Mouse (Mus musculus): ENCODE results near the gene Grm3. TPM values are rescaled to one million over a fixed set of nuclear protein-coding genes. Genes with fewer than 3 reads are reported as not detected.

Grm3 gene
- total and polyA plus RNA-seq, 3 experiments: not detected

DNA sequence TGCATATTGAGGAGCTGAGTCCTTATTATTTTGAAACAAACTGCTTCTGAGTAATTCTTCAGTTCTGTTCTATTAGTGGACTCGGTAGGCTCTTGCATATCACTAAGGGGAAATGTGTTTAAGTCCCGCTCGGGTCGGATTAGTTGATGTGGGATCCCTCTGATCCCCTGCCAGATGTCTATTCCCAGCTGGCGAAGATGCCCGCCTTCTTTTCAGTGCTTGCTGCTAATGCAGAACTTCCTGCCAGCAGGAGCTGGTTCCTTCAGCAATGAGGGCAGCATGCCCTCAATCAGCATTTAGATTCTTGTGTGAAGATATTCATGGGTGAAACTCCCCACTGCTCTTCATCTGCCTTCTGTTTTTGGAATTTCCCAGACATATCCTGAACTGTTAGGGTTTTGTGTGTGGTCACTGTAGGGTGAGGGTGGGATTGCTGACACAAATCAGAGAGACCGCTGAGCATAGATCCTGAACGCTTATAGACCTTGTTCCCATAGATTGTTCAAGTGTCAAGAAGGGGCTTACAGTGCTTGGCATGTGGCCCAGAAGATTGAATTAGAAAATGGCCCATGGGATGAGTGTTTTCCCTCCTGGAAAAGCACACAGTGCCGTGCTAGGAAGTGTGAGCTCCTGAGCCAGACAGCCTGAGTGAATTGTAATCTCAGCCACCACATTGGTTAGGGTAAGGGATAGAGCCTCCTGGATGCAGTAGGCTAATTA, 62.9 kb downstream of the Grm3 start:
- no peak for TF ChIP-seq CHD1 (IDR thresholded peaks at IDR 0.05; ENCODE audit: low read depth, low read length)
- no peak for TF ChIP-seq MAZ (IDR thresholded peaks at IDR 0.05; ENCODE audit: low read depth, low read length)
- no peak for TF ChIP-seq POLR2A (IDR thresholded peaks at IDR 0.05; ENCODE audit: low read depth, low read length)
- TF ChIP-seq UBTF (IDR thresholded peaks at IDR 0.05; ENCODE audit: low read depth, low read length): no peak
- no peak for TF ChIP-seq ETS1 (conservative IDR thresholded peaks at IDR 0.05; ENCODE audit: low read depth, low read length)
- TF ChIP-seq MXI1 (IDR thresholded peaks at IDR 0.05; ENCODE audit: low read depth, low read length): no peak
- TF ChIP-seq ZC3H11A (IDR thresholded peaks at IDR 0.05; ENCODE audit: low read depth, low read length): no peak
- TF ChIP-seq GABPA (IDR thresholded peaks at IDR 0.05; ENCODE audit: insufficient replicate concordance, low read depth, low read length): no peak
- TF ChIP-seq SIN3A (IDR thresholded peaks at IDR 0.05; ENCODE audit: low read length): no peak
- no peak for TF ChIP-seq HCFC1 (IDR thresholded peaks at IDR 0.05; ENCODE audit: low read depth, low read length)
- no peak for TF ChIP-seq E2F4 (IDR thresholded peaks at IDR 0.05; ENCODE audit: insufficient replicate concordance, low read depth, low read length)
- TF ChIP-seq USF2 (conservative IDR thresholded peaks at IDR 0.05; ENCODE audit: low read depth, low read length): no peak
- TF ChIP-seq ELF1 (IDR thresholded peaks at IDR 0.05; ENCODE audit: low read depth, low read length): no peak
- TF ChIP-seq TBP (conservative IDR thresholded peaks at IDR 0.05; ENCODE audit: low read depth, low read length): no peak
- no peak for TF ChIP-seq USF1 (IDR thresholded peaks at IDR 0.05; ENCODE audit: low read depth, low read length)
- TF ChIP-seq SMC3 (IDR thresholded peaks at IDR 0.05; ENCODE audit: low read depth, low read length): no peak
- no peak for TF ChIP-seq RCOR1 (conservative IDR thresholded peaks at IDR 0.05; ENCODE audit: low read depth, low read length)
- no peak for TF ChIP-seq ZNF384 (IDR thresholded peaks at IDR 0.05; ENCODE audit: low read depth, low read length)
- TF ChIP-seq JUND (conservative IDR thresholded peaks at IDR 0.05; ENCODE audit: low read depth, low read length): no peak

DNA sequence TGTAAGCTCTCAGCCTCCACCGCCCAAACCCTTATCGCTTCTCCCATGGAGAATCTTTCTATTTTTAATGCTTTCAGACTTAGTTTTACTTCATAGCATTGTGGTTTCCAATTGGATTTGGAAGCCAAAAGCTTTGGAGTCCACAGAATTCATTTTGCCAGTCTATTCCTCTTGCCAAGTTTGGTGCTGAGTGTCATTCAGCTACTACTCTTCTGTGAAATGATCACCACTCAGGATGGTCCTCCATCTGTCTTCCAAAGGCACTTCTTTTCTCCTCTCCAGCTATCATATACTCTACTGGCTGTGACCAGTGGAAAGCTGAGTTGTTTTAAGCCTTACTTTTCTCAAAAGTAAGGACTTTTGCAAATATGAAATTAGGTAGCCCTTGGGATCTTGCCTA, 86.4 kb downstream of the Grm3 start:
- no peaks in the 10 kb centered on the region for H3K36me3 ChIP-seq (replicated peaks in 1 of 2; ENCODE audit: control insufficient read depth in 1 of 2, insufficient read depth in 1 of 2, low read length in 1 of 2)
- H3K4me3 ChIP-seq (replicated peaks in 1 of 3; ENCODE audit: low read depth in 2 of 3, low read length in 2 of 3, poor library complexity in 1 of 3): no peak overlapping the region
- H3K4me1 ChIP-seq (ENCODE audit: control insufficient read depth in 1 of 2, insufficient read depth in 2 of 2): no peaks in the 10 kb centered on the region
- H3K9ac ChIP-seq (ENCODE audit: insufficient read depth, low read depth): no peak overlapping the region
- dilution Hi-C loops (cut with MboI; ENCODE audit: extremely low pct_ligation_motif_present, extremely low pct_unique_long_range_greater_than_20kb, low sequenced_read_pairs) (no loop called here), in situ Hi-C loops (cut with MboI; ENCODE audit: low pct_ligation_motif_present, low pct_unique_long_range_greater_than_20kb, low sequenced_read_pairs) (no loop called here)
- H3K9me3 ChIP-seq (replicated peaks; ENCODE audit: low read length): no peaks in the 10 kb centered on the region
- no peak overlapping the region for H3K4me2 ChIP-seq (ENCODE audit: insufficient read depth, low read depth, poor library complexity, severe bottlenecking)
- DNase-seq (ENCODE audit: extremely low read depth): no peak
- no peak overlapping the region for H3K27ac ChIP-seq (ENCODE audit: insufficient read depth, low read depth)
- H3K27me3 ChIP-seq (replicated peaks): no peaks in the 10 kb centered on the region
- no peaks in the 10 kb centered on the region for H3K79me2 ChIP-seq (replicated peaks; ENCODE audit: control insufficient read depth, extremely low read depth, insufficient read depth, poor library complexity, severe bottlenecking)
- no peak for TF ChIP-seq SIN3A (IDR thresholded peaks at IDR 0.05; ENCODE audit: low read length)

More for the DNA sequence above, 62.9 kb downstream of the Grm3 start:
- no peaks in the 10 kb centered on the region for H3K79me2 ChIP-seq (replicated peaks; ENCODE audit: control insufficient read depth, extremely low read depth, insufficient read depth, poor library complexity, severe bottlenecking)
- no peaks in the 10 kb centered on the region for H3K27me3 ChIP-seq (replicated peaks)
- H3K4me1 ChIP-seq (ENCODE audit: control insufficient read depth in 1 of 2, insufficient read depth in 2 of 2): no peaks in the 10 kb centered on the region
- no peaks in the 10 kb centered on the region for H3K36me3 ChIP-seq (replicated peaks in 1 of 2; ENCODE audit: control insufficient read depth in 1 of 2, insufficient read depth in 1 of 2, low read length in 1 of 2)
- no peak overlapping the region for H3K4me3 ChIP-seq (replicated peaks in 1 of 3; ENCODE audit: low read depth in 2 of 3, low read length in 2 of 3, poor library complexity in 1 of 3)
- H3K27ac ChIP-seq (ENCODE audit: insufficient read depth, low read depth): no peak overlapping the region
- no peak overlapping the region for H3K9ac ChIP-seq (ENCODE audit: insufficient read depth, low read depth)
- in situ Hi-C loops (cut with MboI; ENCODE audit: low pct_ligation_motif_present, low pct_unique_long_range_greater_than_20kb, low sequenced_read_pairs) (no loop called here), dilution Hi-C loops (cut with MboI; ENCODE audit: extremely low pct_ligation_motif_present, extremely low pct_unique_long_range_greater_than_20kb, low sequenced_read_pairs) (no loop called here)
- DNase-seq (ENCODE audit: extremely low read depth): no peak
- no peak overlapping the region for H3K4me2 ChIP-seq (ENCODE audit: insufficient read depth, low read depth, poor library complexity, severe bottlenecking)
- H3K9me3 ChIP-seq (replicated peaks; ENCODE audit: low read length): no peaks in the 10 kb centered on the region
